Mouse (Mus musculus): ENCODE measurements around the gene Camkmt. TPM values are rescaled to one million over a fixed set of nuclear protein-coding genes. Genes with fewer than 3 reads are reported as not detected.
A peak's percentile ranks its signal among the peaks of the same experiment; 100 is the strongest.

Camkmt gene
- total and polyA plus RNA-seq, 3 experiments, result 1.6 to 5.9 TPM; not detected in 1

GRCm38 (mm10) chr17:85190128-85190435, 99.7 kb downstream of the Camkmt start:
- Histone ChIP-seq H3K9me3 (replicated peaks; ENCODE audit: insufficient read depth, low read length) (no peaks in the 10 kb centered on the region), H3K79me2 (ENCODE audit: control insufficient read depth, insufficient read depth, low read length, poor library complexity) (no peaks in the 10 kb centered on the region), H3K27me3 (ENCODE audit: control insufficient read depth in 1 of 2, insufficient read depth in 2 of 2, low read length in 2 of 2) (no peaks in the 10 kb centered on the region; a peak in 1 of 4 replicates), H3K9ac (ENCODE audit: control insufficient read depth, low read depth, low read length, poor library complexity, severe bottlenecking) (peak overlapping the region; percentile 58), H3K36me3 (ENCODE audit: control insufficient read depth in 1 of 2, insufficient read depth in 2 of 2, low read length in 2 of 2) (peaks cover 0 to 3% of the 10 kb centered on the region in 2 experiments; a peak in 2 of 4 replicates), H3K4me3 (ENCODE audit: control insufficient read depth in 1 of 2, insufficient read depth in 1 of 2, low read depth in 2 of 2, low read length in 2 of 2) (peak overlapping the region; percentile 7 to 43; a peak in 3 of 4 replicates), H3K27ac (ENCODE audit: control insufficient read depth, low read depth, low read length) (peak overlapping the region; percentile 28; the same call in 1 of the 2 replicates), H3K4me1 (ENCODE audit: control insufficient read depth in 1 of 2, insufficient read depth in 2 of 2, low read length in 2 of 2) (peaks cover 0 to 4% of the 10 kb centered on the region in 2 experiments; a peak in 1 of 4 replicates)
- no peak for DNase-seq (ENCODE audit: low read depth, low spot score)
- TF ChIP-seq POLR2AphosphoS5 (IDR thresholded peaks at IDR 0.05; ENCODE audit: borderline replicate concordance, low read depth, low read length) (no peak), ZNF384 (IDR thresholded peaks at IDR 0.05; ENCODE audit: low read depth, low read length) (no peak), MAZ (IDR thresholded peaks at IDR 0.05; ENCODE audit: low read depth, low read length) (no peak), NELFE (IDR thresholded peaks at IDR 0.05; ENCODE audit: low read depth, low read length) (no peak), ETS1 (IDR thresholded peaks at IDR 0.05; ENCODE audit: low read depth, low read length) (no peak), POLR2A (IDR thresholded peaks at IDR 0.05; ENCODE audit: control insufficient read depth in 1 of 2, insufficient read depth in 1 of 2, low read depth in 1 of 2, low read length in 2 of 2, poor library complexity in 1 of 2) (no peak), BHLHE40 (IDR thresholded peaks at IDR 0.05; ENCODE audit: borderline replicate concordance, low read depth, low read length) (no peak)

GRCm38 (mm10) chr17:85193294-85193693, 102.9 kb downstream of the Camkmt start:
- Histone ChIP-seq H3K27ac (ENCODE audit: control insufficient read depth, low read depth, low read length) (no peak overlapping the region), H3K9ac (ENCODE audit: control insufficient read depth, low read depth, low read length, poor library complexity, severe bottlenecking) (no peak overlapping the region), H3K79me2 (ENCODE audit: control insufficient read depth, insufficient read depth, low read length, poor library complexity) (no peaks in the 10 kb centered on the region), H3K36me3 (ENCODE audit: control insufficient read depth in 1 of 2, insufficient read depth in 2 of 2, low read length in 2 of 2) (peaks cover 0 to 3% of the 10 kb centered on the region in 2 experiments; a peak in 2 of 4 replicates), H3K4me3 (ENCODE audit: control insufficient read depth in 1 of 2, insufficient read depth in 1 of 2, low read depth in 2 of 2, low read length in 2 of 2) (no peak overlapping the region), H3K27me3 (ENCODE audit: control insufficient read depth in 1 of 2, insufficient read depth in 2 of 2, low read length in 2 of 2) (no peaks in the 10 kb centered on the region; a peak in 1 of 4 replicates), H3K4me1 (ENCODE audit: control insufficient read depth in 1 of 2, insufficient read depth in 2 of 2, low read length in 2 of 2) (peaks cover 0 to 4% of the 10 kb centered on the region in 2 experiments; a peak in 1 of 4 replicates), H3K9me3 (replicated peaks; ENCODE audit: insufficient read depth, low read length) (no peaks in the 10 kb centered on the region)
- TF ChIP-seq TCF12 (IDR thresholded peaks at IDR 0.05; ENCODE audit: low read depth, low read length), result no peak
- TF ChIP-seq POLR2AphosphoS2 (IDR thresholded peaks at IDR 0.05; ENCODE audit: low read length), result no peak
- TF ChIP-seq MYB (IDR thresholded peaks at IDR 0.05; ENCODE audit: low read depth, low read length), result no peak
- no peak for TF ChIP-seq E2F4 (IDR thresholded peaks at IDR 0.05; ENCODE audit: borderline replicate concordance, low read depth, low read length)
- no peak for TF ChIP-seq ETS1 (IDR thresholded peaks at IDR 0.05; ENCODE audit: low read depth, low read length)
- no peak for TF ChIP-seq RAD21 (IDR thresholded peaks at IDR 0.05; ENCODE audit: low read depth, low read length)
- no peak for TF ChIP-seq UBTF (IDR thresholded peaks at IDR 0.05; ENCODE audit: borderline replicate concordance, insufficient read depth, low read depth, low read length)
- TF ChIP-seq CTCF (IDR thresholded peaks at IDR 0.05 in 2 of 3, conservative IDR thresholded peaks at IDR 0.05 in 1 of 3; ENCODE audit: control insufficient read depth in 1 of 3, insufficient read depth in 1 of 3, low read depth in 2 of 3, low read length in 3 of 3, poor library complexity in 1 of 3, severe bottlenecking in 1 of 3), result no peak
- TF ChIP-seq ZC3H11A (IDR thresholded peaks at IDR 0.05; ENCODE audit: low read depth, low read length), result no peak
- no peak for TF ChIP-seq BHLHE40 (IDR thresholded peaks at IDR 0.05; ENCODE audit: borderline replicate concordance, low read depth, low read length)
- TF ChIP-seq RCOR1 (IDR thresholded peaks at IDR 0.05; ENCODE audit: low read depth, low read length), result no peak
- DNase-seq (ENCODE audit: low read depth, low spot score), result no peak
